8 mouse cellular contexts compared by ENCODE assay signal in genomic region chr15:32244344-32244955, GRCm38 (mm10). TPM values are rescaled to one million over a fixed set of nuclear protein-coding genes. Genes with fewer than 3 reads are reported as not detected.
DNase-seq lines count a peak whose midpoint lies in the region; ATAC-seq lines count a peak whose summit lies in the region.

Gene Sema5a, plus strand, starts transcription at chr15:32244810.

- H3K27me3 ChIP-seq in forebrain, embryonic 10.5 days (ENCODE audit: poor library complexity, severe bottlenecking): 0 out of 2 replicates have a peak, but pooled peaks cover 5% of the 10 kb centered on the region
- no peaks in the 10 kb centered on the region for H3K27me3 ChIP-seq in heart, embryonic 15.5 days
- H3K27me3 ChIP-seq in liver, embryonic 15.5 days: peaks cover 36% of the 10 kb centered on the region
- no peaks in the 10 kb centered on the region for H3K27me3 ChIP-seq in neural tube, embryonic 15.5 days (replicated peaks)

- H3K27ac ChIP-seq in brown adipose tissue, adult 24 weeks (replicated peaks; ENCODE audit: low read depth, low read length): peak within 1 kb of the TSS; percentile 61
- peak within 1 kb of the TSS; percentile 81 for H3K27ac ChIP-seq in forebrain, embryonic 10.5 days
- peak within 1 kb of the TSS; percentile 69 for H3K27ac ChIP-seq in heart, embryonic 15.5 days
- H3K27ac ChIP-seq in liver, embryonic 15.5 days (replicated peaks): no peak within 1 kb of the TSS
- H3K27ac ChIP-seq in neural tube, embryonic 15.5 days (replicated peaks): peak within 1 kb of the TSS; percentile 54

- H3K4me1 ChIP-seq in brown adipose tissue, adult 24 weeks (ENCODE audit: control insufficient read depth, insufficient read depth, insufficient read length, low read length): no peaks in the 10 kb centered on the region
- H3K4me1 ChIP-seq in forebrain, embryonic 10.5 days: peaks cover 47% of the 10 kb centered on the region
- H3K4me1 ChIP-seq in heart, embryonic 15.5 days (replicated peaks): peaks cover 18% of the 10 kb centered on the region
- peaks cover 4% of the 10 kb centered on the region; the same call in 1 of the 2 replicates for H3K4me1 ChIP-seq in liver, embryonic 15.5 days (replicated peaks)
- peaks cover 30% of the 10 kb centered on the region for H3K4me1 ChIP-seq in neural tube, embryonic 15.5 days

- WGBS in forebrain, embryonic 10.5 days: under 1% methylated on average over 43 of the region's 45 CpGs
- under 1% methylated on average over 30 of the region's 45 CpGs for WGBS in heart, embryonic 15.5 days
- WGBS in liver, embryonic 15.5 days (ENCODE audit: insufficient replicate concordance): under 1% methylated on average over 26 of the region's 45 CpGs
- under 1% methylated on average over 34 of the region's 45 CpGs for WGBS in neural tube, embryonic 15.5 days

- ATAC-seq in heart, embryonic 15.5 days (replicated peaks; ENCODE audit: insufficient number of reproducible peaks, insufficient read depth, low FRiP score, low read depth): peak; percentile 92
- peak; percentile 83 for ATAC-seq in liver, embryonic 15.5 days (ENCODE audit: insufficient read depth)
- peak; percentile 91 for ATAC-seq in neural tube, embryonic 15.5 days (ENCODE audit: low FRiP score)

- DNase-seq in ES-CJ7 (ENCODE audit: low read depth, low spot score): peak; percentile 56
- peak; percentile 78 for DNase-seq in forebrain, embryonic 10.5 days (ENCODE audit: extremely low spot score, low spot score)
- DNase-seq in kidney, postnatal 14 days: peak; percentile 89
- peak; percentile 38 for DNase-seq in urinary bladder, postnatal 10 days (ENCODE audit: low spot score)

- peak within 1 kb of the TSS; percentile 87 for H3K4me2 ChIP-seq in heart, embryonic 15.5 days
- H3K4me2 ChIP-seq in liver, embryonic 15.5 days: peak within 1 kb of the TSS; percentile 74
- peak within 1 kb of the TSS; percentile 100 for H3K4me2 ChIP-seq in neural tube, embryonic 15.5 days

- H3K4me3 ChIP-seq in brown adipose tissue, adult 24 weeks (ENCODE audit: insufficient read depth, low read depth, low read length): peak within 1 kb of the TSS; percentile 72
- H3K4me3 ChIP-seq in forebrain, embryonic 10.5 days: peak within 1 kb of the TSS; percentile 77
- peak within 1 kb of the TSS; percentile 57 for H3K4me3 ChIP-seq in heart, embryonic 15.5 days
- H3K4me3 ChIP-seq in liver, embryonic 15.5 days (replicated peaks): peak within 1 kb of the TSS; percentile 53
- peak within 1 kb of the TSS; percentile 66 for H3K4me3 ChIP-seq in neural tube, embryonic 15.5 days (replicated peaks)

- peak within 1 kb of the TSS; percentile 59 for H3K9ac ChIP-seq in heart, embryonic 15.5 days
- peak within 1 kb of the TSS; percentile 35; the same call in 1 of the 2 replicates for H3K9ac ChIP-seq in liver, embryonic 15.5 days
- peak within 1 kb of the TSS; percentile 64 for H3K9ac ChIP-seq in neural tube, embryonic 15.5 days (replicated peaks)

- no peaks in the 10 kb centered on the region for H3K9me3 ChIP-seq in forebrain, embryonic 10.5 days
- no peaks in the 10 kb centered on the region for H3K9me3 ChIP-seq in heart, embryonic 15.5 days (replicated peaks)
- no peaks in the 10 kb centered on the region for H3K9me3 ChIP-seq in liver, embryonic 15.5 days (replicated peaks)
- no peaks in the 10 kb centered on the region for H3K9me3 ChIP-seq in neural tube, embryonic 15.5 days (replicated peaks)

- H3K36me3 ChIP-seq in forebrain, embryonic 10.5 days (replicated peaks): peaks cover 5% of the 10 kb centered on the region; the same call in 1 of the 2 replicates
- peaks cover 7% of the 10 kb centered on the region; the same call in 1 of the 2 replicates for H3K36me3 ChIP-seq in heart, embryonic 15.5 days
- H3K36me3 ChIP-seq in liver, embryonic 15.5 days (replicated peaks): no peaks in the 10 kb centered on the region
- H3K36me3 ChIP-seq in neural tube, embryonic 15.5 days: no peaks in the 10 kb centered on the region

RNA-seq across cellular contexts. Expression of gene Sema5a, which starts in this region (rescaled TPM):
- 1.3 and 1.7 TPM in 2 replicates for polyA plus RNA-seq in brown adipose tissue, adult 24 weeks (2012; ENCODE audit: insufficient read depth, insufficient read length, missing spikeins)
- 6.9 and 8.3 TPM in 2 replicates for polyA plus RNA-seq in forebrain, embryonic 10.5 days (2016; fragmentation: Nextera tagmentation; extraction: Ambion mirVana)
- polyA plus RNA-seq in heart, embryonic 15.5 days (2015; fragmentation: Nextera tagmentation; extraction: Ambion mirVana): 6.5 and 10.2 TPM in 2 replicates
- 0.59 and 0.60 TPM in 2 replicates for polyA plus RNA-seq in liver, embryonic 15.5 days (2015; fragmentation: Nextera tagmentation; extraction: Ambion mirVana)
- polyA plus RNA-seq in neural tube, embryonic 15.5 days (2015; fragmentation: Nextera tagmentation; extraction: Ambion mirVana): 12.9 and 14.0 TPM in 2 replicates

Comparison
In these comparisons a context has a peak if more than half of its experiments do, and no peak if none do; other contexts are left out.
1. Peak in ATAC-seq, H3K4me3 ChIP-seq, H3K9ac ChIP-seq and H3K4me2 ChIP-seq in liver, embryonic 15.5 days; RNA of the gene not detected or under 1 TPM.
2. DNase-seq: peak in every context shown above with its lines; median percentile 89 in kidney, postnatal 14 days; 78 in forebrain, embryonic 10.5 days; 56 in ES-CJ7; 38 in urinary bladder, postnatal 10 days.